Mouse (Mus musculus): ENCODE measurements around the gene Fam172a. TPM values are rescaled to one million over a fixed set of nuclear protein-coding genes. Genes with fewer than 3 reads are reported as not detected.

Gene Fam172a
- polyA plus RNA-seq, 1 experiment from 2014 or later: 18.8 TPM

GRCm38 (mm10) chr13:77900843-77901242, 199.0 kb downstream of the Fam172a start:
- Histone ChIP-seq H3K4me3 (ENCODE audit: low read depth, low read length) (no peak overlapping the region), H3K27me3 (ENCODE audit: control insufficient read depth, insufficient read depth, low read length) (no peaks in the 10 kb centered on the region), H3K9me3 (replicated peaks; ENCODE audit: control insufficient read depth, low read length) (no peaks in the 10 kb centered on the region), H3K4me2 (no peak overlapping the region), H3K4me1 (ENCODE audit: control insufficient read depth, insufficient read depth, low read length) (no peaks in the 10 kb centered on the region), H3K9ac (ENCODE audit: low read depth, low read length) (no peak overlapping the region), H3K36me3 (ENCODE audit: control insufficient read depth, insufficient read depth, low read length) (no peaks in the 10 kb centered on the region), H3K27ac (ENCODE audit: low read depth, low read length) (no peak overlapping the region)
- ATAC-seq (replicated peaks; ENCODE audit: insufficient number of reproducible peaks, low FRiP score, low TSS enrichment): no peak

DNA sequence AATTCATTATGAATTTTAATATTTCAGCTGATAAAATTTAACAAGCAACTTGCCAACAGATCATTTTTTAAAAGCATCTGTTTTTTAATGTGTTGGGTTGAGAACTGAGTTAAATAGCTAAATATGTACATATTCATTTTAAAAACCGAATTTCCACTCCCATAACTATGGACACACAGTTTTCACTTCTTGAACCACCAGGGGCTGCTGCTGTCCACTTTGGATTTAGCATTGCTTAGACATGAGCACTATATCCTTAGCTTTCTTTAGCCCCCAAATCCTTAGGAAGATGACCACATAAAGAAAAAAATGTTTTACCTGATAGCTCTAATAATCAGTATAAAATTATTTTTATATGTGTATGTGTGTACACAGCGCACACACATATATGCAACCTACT, 207.4 kb downstream of the Fam172a start:
- Histone ChIP-seq H3K9ac (ENCODE audit: low read depth, low read length) (no peak overlapping the region), H3K9me3 (replicated peaks; ENCODE audit: control insufficient read depth, low read length) (no peaks in the 10 kb centered on the region), H3K4me3 (ENCODE audit: low read depth, low read length) (no peak overlapping the region), H3K4me2 (no peak overlapping the region), H3K4me1 (ENCODE audit: control insufficient read depth, insufficient read depth, low read length) (no peaks in the 10 kb centered on the region), H3K27me3 (ENCODE audit: control insufficient read depth, insufficient read depth, low read length) (no peaks in the 10 kb centered on the region), H3K36me3 (ENCODE audit: control insufficient read depth, insufficient read depth, low read length) (no peaks in the 10 kb centered on the region), H3K27ac (ENCODE audit: low read depth, low read length) (no peak overlapping the region)
- no peak for ATAC-seq (replicated peaks; ENCODE audit: insufficient number of reproducible peaks, low FRiP score, low TSS enrichment)
- WGBS (ENCODE audit: insufficient replicate concordance): 78% methylated on average over 2 of the region's 2 CpGs

DNA sequence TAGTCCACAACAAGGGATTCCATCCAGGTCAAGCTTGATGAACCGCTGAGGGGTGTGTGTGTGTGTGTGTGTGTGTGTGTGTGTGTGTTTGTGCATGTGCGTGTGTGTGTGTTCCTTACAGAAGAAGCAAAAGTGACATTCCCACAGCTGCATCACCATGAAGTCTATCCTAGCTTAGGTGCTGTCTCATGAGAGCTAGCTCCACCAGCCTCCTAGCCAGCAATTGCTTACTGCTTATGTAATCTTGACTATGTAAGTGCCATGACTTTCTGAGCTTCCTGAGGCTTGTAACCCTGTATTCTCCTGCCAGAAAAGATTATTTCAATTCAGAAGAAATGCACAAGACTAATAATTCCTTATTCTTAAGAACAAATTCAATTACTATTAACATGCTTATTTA, 221.0 kb downstream of the Fam172a start:
- H3K9me3 ChIP-seq (replicated peaks; ENCODE audit: control insufficient read depth, low read length): no peaks in the 10 kb centered on the region
- 79% methylated on average over 2 of the region's 2 CpGs for WGBS (ENCODE audit: insufficient replicate concordance)
- ATAC-seq (replicated peaks; ENCODE audit: insufficient number of reproducible peaks, low FRiP score, low TSS enrichment): no peak

DNA sequence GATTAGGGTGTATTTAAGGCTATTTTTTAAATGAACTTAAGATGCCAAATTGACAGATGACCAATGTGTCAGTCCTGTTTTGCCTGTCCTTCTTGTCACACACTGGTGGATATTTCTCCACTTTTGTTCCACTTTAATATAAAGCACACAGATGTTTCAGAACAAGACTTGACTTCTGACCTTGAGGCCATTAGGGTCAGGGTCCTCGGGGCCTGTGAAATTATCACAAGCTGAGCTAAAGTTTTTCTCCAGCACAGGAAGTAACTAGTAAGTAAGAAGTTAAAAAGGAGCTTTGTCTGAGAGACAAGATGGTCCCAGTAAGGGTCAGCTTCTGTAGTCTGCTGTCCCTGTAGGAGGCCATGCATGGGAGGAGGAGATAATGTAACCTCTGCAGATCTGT, 255.8 kb downstream of the Fam172a start:
- Histone ChIP-seq H3K27me3 (ENCODE audit: control insufficient read depth, insufficient read depth, low read length) (no peaks in the 10 kb centered on the region), H3K9me3 (replicated peaks; ENCODE audit: control insufficient read depth, low read length) (no peaks in the 10 kb centered on the region), H3K9ac (ENCODE audit: low read depth, low read length) (no peak overlapping the region), H3K4me1 (ENCODE audit: control insufficient read depth, insufficient read depth, low read length) (no peaks in the 10 kb centered on the region), H3K27ac (ENCODE audit: low read depth, low read length) (no peak overlapping the region), H3K4me3 (ENCODE audit: low read depth, low read length) (no peak overlapping the region), H3K36me3 (ENCODE audit: control insufficient read depth, insufficient read depth, low read length) (no peaks in the 10 kb centered on the region), H3K4me2 (no peak overlapping the region)
- WGBS (ENCODE audit: insufficient replicate concordance): 21% methylated on average over 1 of the region's 1 CpGs
- ATAC-seq (replicated peaks; ENCODE audit: insufficient number of reproducible peaks, low FRiP score, low TSS enrichment): no peak

More for the DNA sequence above, 221.0 kb downstream of the Fam172a start:
- Histone ChIP-seq H3K27me3 (ENCODE audit: control insufficient read depth, insufficient read depth, low read length) (no peaks in the 10 kb centered on the region), H3K9ac (ENCODE audit: low read depth, low read length) (no peak overlapping the region), H3K27ac (ENCODE audit: low read depth, low read length) (no peak overlapping the region), H3K4me3 (ENCODE audit: low read depth, low read length) (no peak overlapping the region), H3K4me2 (no peak overlapping the region), H3K36me3 (ENCODE audit: control insufficient read depth, insufficient read depth, low read length) (no peaks in the 10 kb centered on the region), H3K4me1 (ENCODE audit: control insufficient read depth, insufficient read depth, low read length) (no peaks in the 10 kb centered on the region)

- ATAC-seq (replicated peaks; ENCODE audit: insufficient number of reproducible peaks, low FRiP score, low TSS enrichment): no peak
- H3K4me2 ChIP-seq: no peak overlapping the region
- H3K4me1 ChIP-seq (ENCODE audit: control insufficient read depth, insufficient read depth, low read length): no peaks in the 10 kb centered on the region
- H3K4me3 ChIP-seq (ENCODE audit: low read depth, low read length): no peak overlapping the region
- no peak overlapping the region for H3K27ac ChIP-seq (ENCODE audit: low read depth, low read length)
- no peaks in the 10 kb centered on the region for H3K9me3 ChIP-seq (replicated peaks; ENCODE audit: control insufficient read depth, low read length)
- H3K36me3 ChIP-seq (ENCODE audit: control insufficient read depth, insufficient read depth, low read length): no peaks in the 10 kb centered on the region
- WGBS (ENCODE audit: insufficient replicate concordance): 70% methylated on average over 4 of the region's 4 CpGs
- H3K27me3 ChIP-seq (ENCODE audit: control insufficient read depth, insufficient read depth, low read length): no peaks in the 10 kb centered on the region
- no peak overlapping the region for H3K9ac ChIP-seq (ENCODE audit: low read depth, low read length)
Measured at GRCm38 (mm10) chr13:77959493-77960272, 257.9 kb downstream of the Fam172a start.

DNA sequence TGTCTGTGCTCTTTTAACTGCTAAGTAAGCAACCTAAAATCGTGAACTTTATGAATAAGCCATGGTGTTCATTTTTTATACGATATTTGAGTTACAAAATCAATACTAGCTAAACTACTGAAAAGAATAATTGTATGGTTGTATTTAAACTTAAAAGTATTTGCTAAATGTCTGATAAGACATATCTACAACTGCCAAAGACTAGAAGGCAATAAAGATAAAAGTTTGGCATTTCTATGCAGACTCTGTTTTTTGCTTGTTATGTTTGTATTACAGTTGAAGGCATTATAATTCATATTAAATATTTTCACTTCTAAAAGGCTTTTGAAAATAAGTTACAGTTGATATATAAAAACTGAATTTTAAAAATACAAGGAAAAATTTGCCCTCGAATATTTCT, 274.4 kb downstream of the Fam172a start:
- Histone ChIP-seq H3K4me3 (ENCODE audit: low read depth, low read length) (no peak overlapping the region), H3K27ac (ENCODE audit: low read depth, low read length) (no peak overlapping the region), H3K36me3 (ENCODE audit: control insufficient read depth, insufficient read depth, low read length) (no peaks in the 10 kb centered on the region), H3K4me2 (no peak overlapping the region), H3K9me3 (replicated peaks; ENCODE audit: control insufficient read depth, low read length) (no peaks in the 10 kb centered on the region), H3K27me3 (ENCODE audit: control insufficient read depth, insufficient read depth, low read length) (no peaks in the 10 kb centered on the region), H3K9ac (ENCODE audit: low read depth, low read length) (no peak overlapping the region), H3K4me1 (ENCODE audit: control insufficient read depth, insufficient read depth, low read length) (no peaks in the 10 kb centered on the region)
- 78% methylated on average over 3 of the region's 3 CpGs for WGBS (ENCODE audit: insufficient replicate concordance)
- ATAC-seq (replicated peaks; ENCODE audit: insufficient number of reproducible peaks, low FRiP score, low TSS enrichment): no peak

- 92% methylated on average over 1 of the region's 1 CpGs for WGBS (ENCODE audit: insufficient replicate concordance)
- no peaks in the 10 kb centered on the region for H3K36me3 ChIP-seq (ENCODE audit: control insufficient read depth, insufficient read depth, low read length)
- H3K4me2 ChIP-seq: no peak overlapping the region
- no peak overlapping the region for H3K27ac ChIP-seq (ENCODE audit: low read depth, low read length)
- no peaks in the 10 kb centered on the region for H3K27me3 ChIP-seq (ENCODE audit: control insufficient read depth, insufficient read depth, low read length)
- no peaks in the 10 kb centered on the region for H3K4me1 ChIP-seq (ENCODE audit: control insufficient read depth, insufficient read depth, low read length)
- no peak overlapping the region for H3K9ac ChIP-seq (ENCODE audit: low read depth, low read length)
- H3K4me3 ChIP-seq (ENCODE audit: low read depth, low read length): no peak overlapping the region
- no peak for ATAC-seq (replicated peaks; ENCODE audit: insufficient number of reproducible peaks, low FRiP score, low TSS enrichment)
- H3K9me3 ChIP-seq (replicated peaks; ENCODE audit: control insufficient read depth, low read length): no peaks in the 10 kb centered on the region
Measured at GRCm38 (mm10) chr13:77977121-77977520, 275.3 kb downstream of the Fam172a start.

- H3K27me3 ChIP-seq (ENCODE audit: control insufficient read depth, insufficient read depth, low read length): no peaks in the 10 kb centered on the region
- WGBS (ENCODE audit: insufficient replicate concordance): 22% methylated on average over 5 of the region's 5 CpGs
- no peak for ATAC-seq (replicated peaks; ENCODE audit: insufficient number of reproducible peaks, low FRiP score, low TSS enrichment)
- H3K4me1 ChIP-seq (ENCODE audit: control insufficient read depth, insufficient read depth, low read length): no peaks in the 10 kb centered on the region
- no peak overlapping the region for H3K4me2 ChIP-seq
- H3K27ac ChIP-seq (ENCODE audit: low read depth, low read length): no peak overlapping the region
- H3K9ac ChIP-seq (ENCODE audit: low read depth, low read length): no peak overlapping the region
- H3K4me3 ChIP-seq (ENCODE audit: low read depth, low read length): no peak overlapping the region
- H3K36me3 ChIP-seq (ENCODE audit: control insufficient read depth, insufficient read depth, low read length): no peaks in the 10 kb centered on the region
- no peaks in the 10 kb centered on the region for H3K9me3 ChIP-seq (replicated peaks; ENCODE audit: control insufficient read depth, low read length)
Measured at GRCm38 (mm10) chr13:77982105-77982851, 280.4 kb downstream of the Fam172a start.

- 58% methylated on average over 2 of the region's 2 CpGs for WGBS (ENCODE audit: insufficient replicate concordance)
- Histone ChIP-seq H3K4me1 (ENCODE audit: control insufficient read depth, insufficient read depth, low read length) (no peaks in the 10 kb centered on the region), H3K9me3 (replicated peaks; ENCODE audit: control insufficient read depth, low read length) (no peaks in the 10 kb centered on the region), H3K27me3 (ENCODE audit: control insufficient read depth, insufficient read depth, low read length) (no peaks in the 10 kb centered on the region), H3K4me3 (ENCODE audit: low read depth, low read length) (no peak overlapping the region), H3K4me2 (no peak overlapping the region), H3K36me3 (ENCODE audit: control insufficient read depth, insufficient read depth, low read length) (no peaks in the 10 kb centered on the region), H3K9ac (ENCODE audit: low read depth, low read length) (no peak overlapping the region), H3K27ac (ENCODE audit: low read depth, low read length) (no peak overlapping the region)
- ATAC-seq (replicated peaks; ENCODE audit: insufficient number of reproducible peaks, low FRiP score, low TSS enrichment): no peak
Measured at GRCm38 (mm10) chr13:77982852-77983202, 281.0 kb downstream of the Fam172a start.

Measured in heart, embryonic 11.5 days (tissue).